Mouse (Mus musculus): ENCODE results near the gene Mfsd6. TPM values are rescaled to one million over a fixed set of nuclear protein-coding genes. Genes with fewer than 3 reads are reported as not detected.

The Mfsd6 gene
- polyA plus RNA-seq, 1 experiment = 4.3 TPM

DNA sequence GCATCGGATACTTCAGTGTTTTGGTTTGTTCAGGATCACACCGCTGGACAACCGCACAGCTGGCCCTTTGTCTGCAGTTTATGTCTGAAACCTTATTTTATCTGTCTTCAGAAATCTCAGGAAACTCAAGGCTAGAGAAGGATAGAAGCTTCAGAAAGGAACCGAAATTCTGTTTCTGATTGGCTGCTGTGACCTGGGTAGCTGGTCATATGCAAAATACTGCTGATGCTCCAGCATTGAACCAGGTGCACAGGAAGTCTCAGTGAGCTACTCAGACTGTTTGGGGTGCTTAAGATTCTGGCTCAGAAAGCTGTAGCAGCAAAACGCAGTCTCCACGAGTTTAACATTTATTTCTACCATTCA is 96.3 kb downstream of the Mfsd6 start:
- TF ChIP-seq POLR2A (IDR thresholded peaks at IDR 0.05; ENCODE audit: insufficient read depth, low read length) (no peak), CTCF (IDR thresholded peaks at IDR 0.05; ENCODE audit: low read depth, low read length) (no peak), EP300 (IDR thresholded peaks at IDR 0.05; ENCODE audit: insufficient read depth, low read depth, low read length) (no peak)
- Histone ChIP-seq H3K9ac (ENCODE audit: low read depth, poor library complexity, severe bottlenecking) (peak overlapping the region; percentile 72), H3K4me3 (ENCODE audit: low read depth, low read length) (peak overlapping the region; percentile 90), H3K36me3 (ENCODE audit: control insufficient read depth, insufficient read depth, low read length, poor library complexity, severe bottlenecking) (no peaks in the 10 kb centered on the region), H3K27ac (ENCODE audit: insufficient read depth, low read length) (peak overlapping the region; percentile 14), H3K27me3 (ENCODE audit: control insufficient read depth, insufficient read depth, low read length, poor library complexity, severe bottlenecking) (no peaks in the 10 kb centered on the region), H3K9me3 (replicated peaks; ENCODE audit: control insufficient read depth, insufficient read depth, low read length, poor library complexity, severe bottlenecking) (no peaks in the 10 kb centered on the region), H3K4me1 (ENCODE audit: control insufficient read depth, insufficient read depth, low read length) (no peaks in the 10 kb centered on the region)

DNA sequence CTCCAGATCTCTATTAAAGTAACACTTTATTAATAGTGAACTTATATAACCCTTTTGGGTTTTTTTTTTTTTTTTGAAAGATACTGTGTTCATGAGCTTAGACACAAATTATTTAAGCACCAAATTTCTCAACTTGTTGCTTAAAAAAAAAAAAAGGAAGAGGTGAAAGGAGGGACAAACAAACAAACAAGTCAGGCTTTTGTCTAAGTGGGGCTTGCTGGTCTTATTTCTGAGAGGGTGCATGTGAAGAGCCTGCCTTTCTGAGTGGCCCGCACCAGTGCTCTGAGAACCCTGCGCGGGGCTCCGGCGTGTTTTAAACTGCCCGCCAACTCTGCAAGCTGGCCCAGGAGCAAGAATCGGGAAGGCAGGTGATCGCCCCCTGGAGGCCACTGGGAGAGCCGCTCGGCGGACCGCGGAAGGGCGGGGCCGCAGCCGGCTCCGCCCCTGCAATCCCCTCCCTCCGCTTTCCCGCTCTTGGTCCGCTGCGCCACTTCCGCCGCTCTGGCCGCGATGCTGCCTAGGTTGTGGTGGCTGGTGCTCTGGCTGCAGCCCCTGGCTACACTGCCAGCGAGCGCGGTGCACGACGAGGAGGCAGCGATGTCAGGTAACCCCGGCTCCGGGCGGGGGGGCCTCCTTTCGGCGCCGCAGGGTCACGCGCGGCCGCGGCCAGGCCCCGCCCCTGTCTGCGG is 96.9 kb downstream of the Mfsd6 start, which contains the start of gene Nemp2:
Gene Nemp2 (plus strand): TSS at position 456 of the 689 bp plus-strand sequence.
- Histone ChIP-seq H3K36me3 (ENCODE audit: control insufficient read depth, insufficient read depth, low read length, poor library complexity, severe bottlenecking) (no peaks in the 10 kb centered on the region), H3K4me3 (ENCODE audit: low read depth, low read length) (peak within 1 kb of the TSS; percentile 90), H3K9ac (ENCODE audit: low read depth, poor library complexity, severe bottlenecking) (peak within 1 kb of the TSS; percentile 72), H3K9me3 (replicated peaks; ENCODE audit: control insufficient read depth, insufficient read depth, low read length, poor library complexity, severe bottlenecking) (no peaks in the 10 kb centered on the region), H3K27ac (ENCODE audit: insufficient read depth, low read length) (peak within 1 kb of the TSS; percentile 14), H3K4me1 (ENCODE audit: control insufficient read depth, insufficient read depth, low read length) (no peaks in the 10 kb centered on the region), H3K27me3 (ENCODE audit: control insufficient read depth, insufficient read depth, low read length, poor library complexity, severe bottlenecking) (no peaks in the 10 kb centered on the region)
- peak; percentile 66 for TF ChIP-seq CTCF (IDR thresholded peaks at IDR 0.05; ENCODE audit: low read depth, low read length)
- TF ChIP-seq POLR2A (IDR thresholded peaks at IDR 0.05; ENCODE audit: insufficient read depth, low read length) = peak; percentile 50
- no peak for TF ChIP-seq EP300 (IDR thresholded peaks at IDR 0.05; ENCODE audit: insufficient read depth, low read depth, low read length)

DNA sequence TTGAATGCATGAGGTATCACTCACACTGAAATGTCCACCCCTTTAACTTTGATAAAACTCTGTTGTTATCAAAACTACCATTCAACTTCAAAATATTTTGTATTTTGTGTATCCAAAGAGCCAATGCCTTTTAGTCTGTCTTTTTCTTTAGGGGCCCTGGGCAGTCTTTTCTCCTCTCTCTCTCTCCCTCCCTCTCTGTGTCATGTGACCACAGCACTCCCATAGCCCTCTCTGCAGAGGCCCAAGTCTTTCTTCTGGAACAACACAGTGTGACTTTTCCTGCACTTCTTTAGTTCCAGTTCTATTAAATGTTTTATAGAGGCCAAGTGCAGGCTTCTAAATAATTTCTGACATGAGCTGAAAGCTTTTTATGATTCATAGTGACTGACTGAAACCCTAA is 106.8 kb downstream of the Mfsd6 start:
- Histone ChIP-seq H3K9me3 (replicated peaks; ENCODE audit: control insufficient read depth, insufficient read depth, low read length, poor library complexity, severe bottlenecking) (no peaks in the 10 kb centered on the region), H3K27me3 (ENCODE audit: control insufficient read depth, insufficient read depth, low read length, poor library complexity, severe bottlenecking) (no peaks in the 10 kb centered on the region), H3K27ac (ENCODE audit: insufficient read depth, low read length) (no peak overlapping the region), H3K4me1 (ENCODE audit: control insufficient read depth, insufficient read depth, low read length) (no peaks in the 10 kb centered on the region), H3K9ac (ENCODE audit: low read depth, poor library complexity, severe bottlenecking) (no peak overlapping the region), H3K4me3 (ENCODE audit: low read depth, low read length) (no peak overlapping the region), H3K36me3 (ENCODE audit: control insufficient read depth, insufficient read depth, low read length, poor library complexity, severe bottlenecking) (no peaks in the 10 kb centered on the region)
- no peak for TF ChIP-seq CTCF (IDR thresholded peaks at IDR 0.05; ENCODE audit: low read depth, low read length)
- TF ChIP-seq POLR2A (IDR thresholded peaks at IDR 0.05; ENCODE audit: insufficient read depth, low read length) = no peak
- no peak for TF ChIP-seq EP300 (IDR thresholded peaks at IDR 0.05; ENCODE audit: insufficient read depth, low read depth, low read length)

DNA sequence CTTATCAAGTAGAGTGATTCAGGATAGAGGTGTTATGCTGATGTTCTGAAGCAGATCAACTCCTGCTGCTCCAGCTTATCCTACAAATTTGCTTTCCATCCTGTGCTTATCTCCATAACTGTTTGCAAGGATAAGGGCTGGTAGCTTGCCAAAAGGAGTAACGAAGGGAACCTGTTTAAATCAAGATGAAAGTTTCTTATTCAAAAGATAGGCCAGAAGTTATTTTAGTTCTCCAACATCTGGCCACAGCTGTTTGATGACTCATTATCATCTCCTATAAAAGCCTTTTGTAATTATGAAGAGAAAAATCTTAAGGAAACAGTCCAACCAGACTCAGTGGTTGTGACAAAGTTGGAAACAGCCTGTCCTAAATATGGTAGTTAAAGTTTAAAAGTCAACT is 109.0 kb downstream of the Mfsd6 start:
- Histone ChIP-seq H3K27ac (ENCODE audit: insufficient read depth, low read length) (no peak overlapping the region), H3K9me3 (replicated peaks; ENCODE audit: control insufficient read depth, insufficient read depth, low read length, poor library complexity, severe bottlenecking) (no peaks in the 10 kb centered on the region)

DNA sequence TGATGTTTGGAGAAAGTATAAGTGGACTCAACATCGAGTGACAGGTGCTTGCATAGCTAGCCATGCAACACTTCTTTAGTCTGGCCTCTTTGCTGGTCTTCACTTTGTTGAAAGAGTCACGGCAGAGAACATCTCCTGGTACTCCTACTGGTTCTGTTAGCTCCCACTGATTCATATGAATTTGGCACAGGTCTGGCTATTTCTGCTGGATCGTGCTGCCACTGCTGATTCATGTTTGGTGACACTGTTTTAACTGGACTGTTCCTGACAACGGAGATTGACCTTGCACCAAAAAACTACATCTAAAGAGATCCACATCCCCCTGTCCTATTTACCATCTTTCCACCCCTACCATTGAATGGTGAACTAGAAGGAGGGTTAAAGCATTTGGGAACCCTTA is 118.8 kb downstream of the Mfsd6 start:
- H3K9ac ChIP-seq (ENCODE audit: low read depth, poor library complexity, severe bottlenecking) = no peak overlapping the region
- H3K9me3 ChIP-seq (replicated peaks; ENCODE audit: control insufficient read depth, insufficient read depth, low read length, poor library complexity, severe bottlenecking) = no peaks in the 10 kb centered on the region
- H3K36me3 ChIP-seq (ENCODE audit: control insufficient read depth, insufficient read depth, low read length, poor library complexity, severe bottlenecking) = no peaks in the 10 kb centered on the region
- H3K4me1 ChIP-seq (ENCODE audit: control insufficient read depth, insufficient read depth, low read length) = no peaks in the 10 kb centered on the region
- TF ChIP-seq CTCF (IDR thresholded peaks at IDR 0.05; ENCODE audit: low read depth, low read length) (no peak), EP300 (IDR thresholded peaks at IDR 0.05; ENCODE audit: insufficient read depth, low read depth, low read length) (no peak), POLR2A (IDR thresholded peaks at IDR 0.05; ENCODE audit: insufficient read depth, low read length) (no peak)
- no peak overlapping the region for H3K4me3 ChIP-seq (ENCODE audit: low read depth, low read length)
- H3K27me3 ChIP-seq (ENCODE audit: control insufficient read depth, insufficient read depth, low read length, poor library complexity, severe bottlenecking) = no peaks in the 10 kb centered on the region
- H3K27ac ChIP-seq (ENCODE audit: insufficient read depth, low read length) = no peak overlapping the region

More for the DNA sequence above, 109.0 kb downstream of the Mfsd6 start:
- Histone ChIP-seq H3K36me3 (ENCODE audit: control insufficient read depth, insufficient read depth, low read length, poor library complexity, severe bottlenecking) (no peaks in the 10 kb centered on the region), H3K4me1 (ENCODE audit: control insufficient read depth, insufficient read depth, low read length) (no peaks in the 10 kb centered on the region), H3K27me3 (ENCODE audit: control insufficient read depth, insufficient read depth, low read length, poor library complexity, severe bottlenecking) (no peaks in the 10 kb centered on the region), H3K9ac (ENCODE audit: low read depth, poor library complexity, severe bottlenecking) (no peak overlapping the region), H3K4me3 (ENCODE audit: low read depth, low read length) (no peak overlapping the region)
- no peak for TF ChIP-seq POLR2A (IDR thresholded peaks at IDR 0.05; ENCODE audit: insufficient read depth, low read length)
- TF ChIP-seq CTCF (IDR thresholded peaks at IDR 0.05; ENCODE audit: low read depth, low read length) = no peak
- no peak for TF ChIP-seq EP300 (IDR thresholded peaks at IDR 0.05; ENCODE audit: insufficient read depth, low read depth, low read length)

DNA sequence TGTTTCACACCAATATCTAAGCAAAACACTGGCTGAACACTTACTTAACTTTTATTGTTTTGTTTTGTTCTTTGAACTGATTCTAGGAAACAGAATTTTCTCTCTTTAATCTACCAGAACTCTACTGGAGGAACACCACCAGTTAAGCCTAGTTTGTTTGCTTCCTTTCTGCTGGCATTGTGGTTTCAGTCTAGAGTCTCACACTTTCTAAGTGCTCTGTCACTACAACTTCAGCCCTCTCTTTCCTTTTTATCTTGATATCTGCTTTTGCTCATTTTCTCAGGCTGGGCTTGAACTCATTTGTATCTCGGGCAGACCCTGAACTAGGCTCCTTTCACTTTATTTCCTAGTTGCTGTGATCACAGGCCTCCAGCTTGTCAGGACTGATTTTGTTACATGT is 119.6 kb downstream of the Mfsd6 start:
- Histone ChIP-seq H3K9me3 (replicated peaks; ENCODE audit: control insufficient read depth, insufficient read depth, low read length, poor library complexity, severe bottlenecking) (no peaks in the 10 kb centered on the region), H3K27ac (ENCODE audit: insufficient read depth, low read length) (no peak overlapping the region), H3K9ac (ENCODE audit: low read depth, poor library complexity, severe bottlenecking) (no peak overlapping the region), H3K4me3 (ENCODE audit: low read depth, low read length) (no peak overlapping the region), H3K36me3 (ENCODE audit: control insufficient read depth, insufficient read depth, low read length, poor library complexity, severe bottlenecking) (no peaks in the 10 kb centered on the region), H3K4me1 (ENCODE audit: control insufficient read depth, insufficient read depth, low read length) (no peaks in the 10 kb centered on the region), H3K27me3 (ENCODE audit: control insufficient read depth, insufficient read depth, low read length, poor library complexity, severe bottlenecking) (no peaks in the 10 kb centered on the region)
- no peak for TF ChIP-seq CTCF (IDR thresholded peaks at IDR 0.05; ENCODE audit: low read depth, low read length)
- no peak for TF ChIP-seq POLR2A (IDR thresholded peaks at IDR 0.05; ENCODE audit: insufficient read depth, low read length)

Other genes starting within 250 kb of the Mfsd6 start
- 11.2 and 12.0 TPM in 2 replicates for gene Nab1, start 226.8 kb downstream of the Mfsd6 start, polyA plus RNA-seq (2011; ENCODE audit: insufficient read depth, insufficient read length, low read depth, missing spikeins)
- 19.2 and 19.7 TPM in 2 replicates for gene Nemp2, start 96.8 kb downstream of the Mfsd6 start, polyA plus RNA-seq (2011; ENCODE audit: insufficient read depth, insufficient read length, low read depth, missing spikeins)
- gene Inpp1, start 90.2 kb upstream of the Mfsd6 start, polyA plus RNA-seq (2011; ENCODE audit: insufficient read depth, insufficient read length, low read depth, missing spikeins) = 5.7 and 7.7 TPM in 2 replicates
- gene Hibch, start 117.5 kb upstream of the Mfsd6 start, polyA plus RNA-seq (2011; ENCODE audit: insufficient read depth, insufficient read length, low read depth, missing spikeins) = 22.6 and 26.3 TPM in 2 replicates

All from ES-Bruce4 (cell line).